8 mouse cellular contexts compared by ENCODE assay signal in genomic region chr1:181143609-181143949, GRCm38 (mm10). TPM values are rescaled to one million over a fixed set of nuclear protein-coding genes. Genes with fewer than 3 reads are reported as not detected.
DNase-seq lines count a peak whose midpoint lies in the region; ATAC-seq and TF ChIP-seq lines count a peak whose summit lies in the region.

No protein-coding gene starts in this region.

- peak overlapping the region; percentile 73 for H3K9ac ChIP-seq in lung, embryonic 15.5 days
- H3K9ac ChIP-seq in limb, embryonic 12.5 days (replicated peaks) = peak overlapping the region; percentile 72
- peak overlapping the region; percentile 77 for H3K9ac ChIP-seq in neural tube, embryonic 15.5 days (replicated peaks)

- peak overlapping the region; percentile 68 for H3K4me2 ChIP-seq in lung, embryonic 15.5 days
- peak overlapping the region; percentile 72 for H3K4me2 ChIP-seq in limb, embryonic 12.5 days
- peak overlapping the region; percentile 62 for H3K4me2 ChIP-seq in neural tube, embryonic 15.5 days

- no peak for TF ChIP-seq CTCF in embryonic fibroblast, embryonic 13.5 days (IDR thresholded peaks at IDR 0.05; ENCODE audit: borderline replicate concordance, insufficient read depth, low read length)

- H3K4me3 ChIP-seq in lung, embryonic 15.5 days = peak overlapping the region; percentile 85
- H3K4me3 ChIP-seq in embryonic fibroblast, embryonic 13.5 days (ENCODE audit: insufficient read depth, low read length) = peak overlapping the region; percentile 91
- H3K4me3 ChIP-seq in limb, embryonic 12.5 days (replicated peaks) = peak overlapping the region; percentile 80
- peak overlapping the region; percentile 85 for H3K4me3 ChIP-seq in neural tube, embryonic 15.5 days (replicated peaks)

- no peak for TF ChIP-seq POLR2A in embryonic fibroblast, embryonic 13.5 days (IDR thresholded peaks at IDR 0.05; ENCODE audit: low read depth, low read length)

- peak; percentile 52 for ATAC-seq in lung, embryonic 15.5 days (ENCODE audit: borderline replicate concordance, extremely low read depth, low FRiP score, low TSS enrichment)
- ATAC-seq in limb, embryonic 12.5 days (ENCODE audit: insufficient number of reproducible peaks, insufficient read depth, low FRiP score, low TSS enrichment, low read depth) = peak; percentile 33
- ATAC-seq in neural tube, embryonic 15.5 days (ENCODE audit: low FRiP score) = peak; percentile 24; the same call in 1 of the 2 replicates

- WGBS in lung, embryonic 15.5 days = 0% methylated on average over 12 of the region's 12 CpGs
- WGBS in limb, embryonic 12.5 days = under 1% methylated on average over 12 of the region's 12 CpGs
- WGBS in neural tube, embryonic 15.5 days = 0% methylated on average over 12 of the region's 12 CpGs

- peak overlapping the region; percentile 73 for H3K27ac ChIP-seq in lung, embryonic 15.5 days
- H3K27ac ChIP-seq in embryonic fibroblast, embryonic 13.5 days (ENCODE audit: insufficient read depth, low read length) = peak overlapping the region; percentile 39
- H3K27ac ChIP-seq in limb, embryonic 12.5 days = peak overlapping the region; percentile 92
- peak overlapping the region; percentile 82 for H3K27ac ChIP-seq in neural tube, embryonic 15.5 days (replicated peaks)

- DNase-seq in lung, postnatal 25 days (ENCODE audit: low spot score) = no peak
- DNase-seq in left cerebral cortex, adult 8-10 months (ENCODE audit: low spot score in 2 of 2) = no peak
- no peak for DNase-seq in left cerebral cortex, postnatal 14 days (ENCODE audit: low spot score in 2 of 2)
- no peak for DNase-seq in right cerebral cortex, postnatal 14 days

- peaks cover 26% of the 10 kb centered on the region for H3K36me3 ChIP-seq in lung, embryonic 15.5 days
- H3K36me3 ChIP-seq in limb, embryonic 12.5 days = peaks cover 35% of the 10 kb centered on the region
- peaks cover 22% of the 10 kb centered on the region for H3K36me3 ChIP-seq in neural tube, embryonic 15.5 days

- H3K9me3 ChIP-seq in lung, embryonic 15.5 days = no peaks in the 10 kb centered on the region
- H3K9me3 ChIP-seq in limb, embryonic 12.5 days = no peaks in the 10 kb centered on the region
- no peaks in the 10 kb centered on the region for H3K9me3 ChIP-seq in neural tube, embryonic 15.5 days (replicated peaks)

- peaks cover 18% of the 10 kb centered on the region for H3K4me1 ChIP-seq in lung, embryonic 15.5 days
- H3K4me1 ChIP-seq in embryonic fibroblast, embryonic 13.5 days (ENCODE audit: control insufficient read depth, insufficient read depth, low read length) = no peaks in the 10 kb centered on the region; the same call in 1 of the 2 replicates
- H3K4me1 ChIP-seq in limb, embryonic 12.5 days (replicated peaks) = peaks cover 21% of the 10 kb centered on the region
- H3K4me1 ChIP-seq in neural tube, embryonic 15.5 days = peaks cover 23% of the 10 kb centered on the region

- intact Hi-C loops in left cerebral cortex, postnatal 14 days (cut with DNase I) = no loop called here

- no peaks in the 10 kb centered on the region for H3K27me3 ChIP-seq in lung, embryonic 15.5 days
- H3K27me3 ChIP-seq in limb, embryonic 12.5 days = no peaks in the 10 kb centered on the region
- no peaks in the 10 kb centered on the region for H3K27me3 ChIP-seq in neural tube, embryonic 15.5 days (replicated peaks)

RNA-seq across cellular contexts. Expression of gene Nvl, which starts 0.4 kb away (rescaled TPM):
- polyA plus RNA-seq in lung, embryonic 15.5 days (2015; fragmentation: Nextera tagmentation; extraction: Ambion mirVana) = 28.7 and 30.4 TPM in 2 replicates
- polyA plus RNA-seq in embryonic fibroblast, embryonic 13.5 days (2011; ENCODE audit: insufficient read length, low read depth, missing spikeins) = 51.0 and 55.5 TPM in 2 replicates
- polyA plus RNA-seq in limb, embryonic 12.5 days (2016; fragmentation: Nextera tagmentation; extraction: Ambion mirVana) = 45.4 and 46.3 TPM in 2 replicates
- 38.4 and 45.3 TPM in 2 replicates for polyA plus RNA-seq in neural tube, embryonic 15.5 days (2015; fragmentation: Nextera tagmentation; extraction: Ambion mirVana)
- 10 to 100 TPM; 25.5 to 29.4 (median 27.0) TPM for total RNA-seq in left cerebral cortex, adult 8-10 months (2022)
- 10 to 100 TPM; 28.9 to 32.4 TPM for total RNA-seq in left cerebral cortex, postnatal 14 days (2021)

RNA-seq across cellular contexts. Expression of gene Cnih4, which starts 0.9 kb away (rescaled TPM):
- 106 and 116 TPM in 2 replicates for polyA plus RNA-seq in lung, embryonic 15.5 days (2015; fragmentation: Nextera tagmentation; extraction: Ambion mirVana)
- 88.6 and 104 TPM in 2 replicates for polyA plus RNA-seq in embryonic fibroblast, embryonic 13.5 days (2011; ENCODE audit: insufficient read length, low read depth, missing spikeins)
- 80.8 and 82.5 TPM in 2 replicates for polyA plus RNA-seq in limb, embryonic 12.5 days (2016; fragmentation: Nextera tagmentation; extraction: Ambion mirVana)
- polyA plus RNA-seq in neural tube, embryonic 15.5 days (2015; fragmentation: Nextera tagmentation; extraction: Ambion mirVana) = 52.7 and 66.7 TPM in 2 replicates
- 10 to 100 TPM; 27.7 to 37.0 (median 29.8) TPM for total RNA-seq in left cerebral cortex, adult 8-10 months (2022)
- total RNA-seq in left cerebral cortex, postnatal 14 days (2021) = 10 to 100 TPM; 20.8 to 22.0 TPM

Comparison
In these comparisons a context has a peak if more than half of its experiments do, and no peak if none do; other contexts are left out.
1. H3K27ac ChIP-seq: peak in every context shown above with its lines; median percentile 92 in limb, embryonic 12.5 days; 82 in neural tube, embryonic 15.5 days; 73 in lung, embryonic 15.5 days; 39 in embryonic fibroblast, embryonic 13.5 days.